Mouse (Mus musculus) heart, adult 9 months (tissue): ENCODE data around the gene Tmem119.

Experiments
- DNase-seq, 2 experiments: peaks; one replicate each; pipeline ENCODE4 v3.0.0; 2022; ENCODE audit warnings: low spot score in 2 of 2

The Tmem119 gene

GRCm38 (mm10) chr5:113818572-113818971 is 18.3 kb upstream of the Tmem119 start:
- no peak for DNase-seq

GRCm38 (mm10) chr5:113815638-113816152 is 15.4 kb upstream of the Tmem119 start:
- peak in 1 of 2 experiments; percentile 34 for DNase-seq

GRCm38 (mm10) chr5:113815041-113815389 is 14.7 kb upstream of the Tmem119 start:
- DNase-seq = no peak

GRCm38 (mm10) chr5:113814111-113815040 is 14.1 kb upstream of the Tmem119 start:
- DNase-seq = no peak

GRCm38 (mm10) chr5:113813608-113814007 is 13.3 kb upstream of the Tmem119 start:
- DNase-seq = no peak

- no peak for DNase-seq
Observed at GRCm38 (mm10) chr5:113812638-113813037, 12.3 kb upstream of the Tmem119 start.

- peak in 1 of 2 experiments; percentile 42 for DNase-seq
Observed at GRCm38 (mm10) chr5:113811824-113812420, 11.6 kb upstream of the Tmem119 start.

- no peak for DNase-seq
Observed at GRCm38 (mm10) chr5:113810111-113810510, 9.8 kb upstream of the Tmem119 start.

GRCm38 (mm10) chr5:113808177-113808576 is 7.9 kb upstream of the Tmem119 start:
- DNase-seq = no peak

- DNase-seq = no peak
Observed at GRCm38 (mm10) chr5:113807712-113808111, 7.4 kb upstream of the Tmem119 start.

- DNase-seq = no peak
Observed at GRCm38 (mm10) chr5:113806414-113806813, 6.1 kb upstream of the Tmem119 start.

- DNase-seq = no peak
Observed at GRCm38 (mm10) chr5:113805301-113805700, 5.0 kb upstream of the Tmem119 start.

- DNase-seq = no peak
Observed at GRCm38 (mm10) chr5:113804395-113804966, 4.2 kb upstream of the Tmem119 start.

GRCm38 (mm10) chr5:113799691-113800090 is 625 bp downstream of the Tmem119 start:
- no peak for DNase-seq

GRCm38 (mm10) chr5:113798525-113798924 is 1.8 kb downstream of the Tmem119 start:
- no peak for DNase-seq

GRCm38 (mm10) chr5:113797149-113797882 is 3.0 kb downstream of the Tmem119 start:
- DNase-seq = no peak

- DNase-seq = no peak
Observed at GRCm38 (mm10) chr5:113796401-113797148, 3.7 kb downstream of the Tmem119 start.

GRCm38 (mm10) chr5:113791197-113792095 is 8.9 kb downstream of the Tmem119 start:
- no peak for DNase-seq

GRCm38 (mm10) chr5:113790453-113791196 is 9.7 kb downstream of the Tmem119 start:
- DNase-seq = no peak
